Mouse (Mus musculus) hindbrain, embryonic 10.5 days (tissue): ENCODE results near the gene Tmem132a. TPM values are rescaled to one million over a fixed set of nuclear protein-coding genes. Genes with fewer than 3 reads are reported as not detected.

Experiments used
- DNase-seq: peaks from one replicate; pipeline ENCODE4 v3.0.0-alpha.2; 2017; ENCODE audit warnings: low spot score
- H3K27ac ChIP-seq: fragments of 300-500 bp; sonication (generic); 2 replicates; pipeline ENCODE4 v1.5.1; 2016; ENCODE audit warnings: mild to moderate bottlenecking, moderate library complexity
- H3K27me3 ChIP-seq: fragments of 300-500 bp; sonication (generic); 2 replicates; pipeline ENCODE4 v1.6.1; 2016; ENCODE audit warnings: mild to moderate bottlenecking; ENCODE audit not compliant: poor library complexity, insufficient read depth, severe bottlenecking
- H3K36me3 ChIP-seq: fragments of 300-500 bp; sonication (generic); 2 replicates; pipeline ENCODE4 v1.6.1; 2016; ENCODE audit warnings: mild to moderate bottlenecking, moderate library complexity
- H3K4me1 ChIP-seq: fragments of 300-500 bp; sonication (generic); replicated peaks from 2 replicates; pipeline ENCODE4 v1.6.1; 2016; ENCODE audit warnings: mild to moderate bottlenecking
- H3K4me3 ChIP-seq: fragments of 300-500 bp; sonication (generic); 2 replicates; pipeline ENCODE4 v1.5.1; 2016; ENCODE audit warnings: mild to moderate bottlenecking, moderate library complexity
- H3K9me3 ChIP-seq: fragments of 300-500 bp; sonication (generic); 2 replicates; pipeline ENCODE4 v1.6.1; 2016; ENCODE audit warnings: mild to moderate bottlenecking, moderate library complexity
- WGBS: fragments of 180-500 bp; shearing (Covaris S2); methylation state at CpG from one replicate; pipeline ENCODE4 v1.1.7; 2016; 5-methylcytosine and 5-hydroxymethylcytosine counted together
- polyA plus RNA-seq: library from polyadenylated mRNA; unstranded; fragments of >200 nt; fragmentation: Nextera tagmentation; extraction: Ambion mirVana; gene quantifications from 2 replicates; pipeline ENCODE4 v1.2.1, GENCODE M21; 2016

The Tmem132a gene
- polyA plus RNA-seq, 1 experiment from 2014 or later = 135 TPM

- no peak for DNase-seq
- Histone ChIP-seq H3K9me3 (no peaks in the 10 kb centered on the region), H3K27me3 (peaks cover 45% of the 10 kb centered on the region), H3K4me3 (no peak within 1 kb of the TSS), H3K36me3 (no peaks in the 10 kb centered on the region), H3K4me1 (peaks cover 24% of the 10 kb centered on the region), H3K27ac (no peak within 1 kb of the TSS)
- WGBS = 78% methylated on average over 15 of the region's 15 CpGs
These were observed 30.5 kb downstream of the Tmem132a start, which contains the start of gene Slc15a3 for GRCm38 (mm10) chr19:10839010-10839892. Gene Slc15a3 (plus strand): TSS chr19:10839727.

GRCm38 (mm10) chr19:10835671-10836070, 34.1 kb downstream of the Tmem132a start:
- DNase-seq = no peak
- no peaks in the 10 kb centered on the region for H3K36me3 ChIP-seq
- no peaks in the 10 kb centered on the region for H3K9me3 ChIP-seq
- H3K4me3 ChIP-seq = no peak overlapping the region
- H3K27me3 ChIP-seq = peaks cover 33% of the 10 kb centered on the region
- H3K27ac ChIP-seq = no peak overlapping the region
- 60% methylated on average over 3 of the region's 3 CpGs for WGBS
- H3K4me1 ChIP-seq = no peaks in the 10 kb centered on the region; the same call in 1 of the 2 replicates

GRCm38 (mm10) chr19:10833611-10834010, 36.1 kb downstream of the Tmem132a start:
- WGBS = 84% methylated on average over 3 of the region's 3 CpGs
- H3K4me3 ChIP-seq = no peak overlapping the region

GRCm38 (mm10) chr19:10832030-10832429, 37.7 kb downstream of the Tmem132a start:
- no peak for DNase-seq
- WGBS = 80% methylated on average over 3 of the region's 3 CpGs
- Histone ChIP-seq H3K27me3 (peaks cover 8% of the 10 kb centered on the region), H3K36me3 (no peaks in the 10 kb centered on the region), H3K9me3 (no peaks in the 10 kb centered on the region), H3K27ac (no peak overlapping the region), H3K4me3 (no peak overlapping the region), H3K4me1 (no peaks in the 10 kb centered on the region)

More at GRCm38 (mm10) chr19:10833611-10834010, 36.1 kb downstream of the Tmem132a start:
- Histone ChIP-seq H3K27me3 (peaks cover 13% of the 10 kb centered on the region), H3K9me3 (no peaks in the 10 kb centered on the region), H3K4me1 (no peaks in the 10 kb centered on the region), H3K27ac (no peak overlapping the region), H3K36me3 (no peaks in the 10 kb centered on the region)
- no peak for DNase-seq

- DNase-seq = peak; percentile 66
- H3K4me1 ChIP-seq = no peaks in the 10 kb centered on the region
- H3K4me3 ChIP-seq = no peak overlapping the region
- H3K9me3 ChIP-seq = no peaks in the 10 kb centered on the region
- no peaks in the 10 kb centered on the region for H3K36me3 ChIP-seq
- 11% methylated on average over 5 of the region's 5 CpGs for WGBS
- peaks cover 8% of the 10 kb centered on the region for H3K27me3 ChIP-seq
- no peak overlapping the region for H3K27ac ChIP-seq
These were observed 38.3 kb downstream of the Tmem132a start for GRCm38 (mm10) chr19:10831424-10831823.

- Histone ChIP-seq H3K4me3 (no peak within 1 kb of the TSS), H3K27ac (no peak within 1 kb of the TSS), H3K9me3 (no peaks in the 10 kb centered on the region), H3K36me3 (no peaks in the 10 kb centered on the region), H3K27me3 (peaks cover 8% of the 10 kb centered on the region), H3K4me1 (peaks cover 6% of the 10 kb centered on the region; the same call in 1 of the 2 replicates)
- WGBS = 90% methylated on average over 16 of the region's 16 CpGs
- DNase-seq = no peak
These were observed 40.1 kb downstream of the Tmem132a start, which contains the start of gene Cd6 for GRCm38 (mm10) chr19:10829436-10830175. Gene Cd6 (minus strand): TSS chr19:10830058.

- Histone ChIP-seq H3K36me3 (no peaks in the 10 kb centered on the region), H3K4me1 (peaks cover 6% of the 10 kb centered on the region; the same call in 1 of the 2 replicates), H3K4me3 (no peak overlapping the region), H3K27ac (no peak overlapping the region), H3K9me3 (no peaks in the 10 kb centered on the region), H3K27me3 (peaks cover under 1% of the 10 kb centered on the region; the same call in 1 of the 2 replicates)
- 93% methylated on average over 5 of the region's 5 CpGs for WGBS
- DNase-seq = no peak
These were observed 41.4 kb downstream of the Tmem132a start for GRCm38 (mm10) chr19:10828321-10828720.

GRCm38 (mm10) chr19:10824061-10824460, 45.7 kb downstream of the Tmem132a start:
- Histone ChIP-seq H3K27ac (no peak overlapping the region), H3K4me3 (no peak overlapping the region), H3K9me3 (no peaks in the 10 kb centered on the region), H3K27me3 (no peaks in the 10 kb centered on the region; the same call in 1 of the 2 replicates), H3K36me3 (no peaks in the 10 kb centered on the region), H3K4me1 (peaks cover 6% of the 10 kb centered on the region; the same call in 1 of the 2 replicates)
- WGBS = 91% methylated on average over 7 of the region's 7 CpGs
- DNase-seq = no peak

- Histone ChIP-seq H3K27ac (no peak overlapping the region), H3K9me3 (no peaks in the 10 kb centered on the region), H3K36me3 (no peaks in the 10 kb centered on the region), H3K27me3 (no peaks in the 10 kb centered on the region; the same call in 1 of the 2 replicates), H3K4me1 (peaks cover 9% of the 10 kb centered on the region; the same call in 1 of the 2 replicates), H3K4me3 (no peak overlapping the region)
- DNase-seq = no peak
- 96% methylated on average over 4 of the region's 4 CpGs for WGBS
These were observed 47.2 kb downstream of the Tmem132a start for GRCm38 (mm10) chr19:10822534-10822933.

GRCm38 (mm10) chr19:10821319-10821718, 48.4 kb downstream of the Tmem132a start:
- no peaks in the 10 kb centered on the region for H3K9me3 ChIP-seq
- H3K27ac ChIP-seq = no peak overlapping the region
- 59% methylated on average over 7 of the region's 7 CpGs for WGBS
- H3K36me3 ChIP-seq = no peaks in the 10 kb centered on the region
- DNase-seq = no peak
- no peak overlapping the region for H3K4me3 ChIP-seq
- H3K4me1 ChIP-seq = peaks cover 9% of the 10 kb centered on the region; the same call in 1 of the 2 replicates
- no peaks in the 10 kb centered on the region; the same call in 1 of the 2 replicates for H3K27me3 ChIP-seq

- DNase-seq = no peak
- Histone ChIP-seq H3K36me3 (no peaks in the 10 kb centered on the region), H3K27ac (no peak overlapping the region), H3K27me3 (no peaks in the 10 kb centered on the region; the same call in 1 of the 2 replicates), H3K4me1 (peaks cover 3% of the 10 kb centered on the region; the same call in 1 of the 2 replicates), H3K4me3 (no peak overlapping the region), H3K9me3 (no peaks in the 10 kb centered on the region)
- WGBS = 46% methylated on average over 17 of the region's 17 CpGs
These were observed 51.4 kb downstream of the Tmem132a start for GRCm38 (mm10) chr19:10818217-10818946.

- Histone ChIP-seq H3K4me3 (no peak overlapping the region), H3K9me3 (no peaks in the 10 kb centered on the region), H3K27me3 (no peaks in the 10 kb centered on the region; the same call in 1 of the 2 replicates), H3K4me1 (peaks cover 3% of the 10 kb centered on the region; the same call in 1 of the 2 replicates), H3K27ac (no peak overlapping the region), H3K36me3 (no peaks in the 10 kb centered on the region)
- 84% methylated on average over 2 of the region's 2 CpGs for WGBS
- no peak for DNase-seq
These were observed 53.3 kb downstream of the Tmem132a start for GRCm38 (mm10) chr19:10816462-10816861.
